Mouse (Mus musculus) limb, embryonic 15.5 days (tissue): Measurements from ENCODE around the gene Itgal. TPM values are rescaled to one million over a fixed set of nuclear protein-coding genes. Genes with fewer than 3 reads are reported as not detected.
A peak's percentile ranks its signal among the peaks of the same experiment; 100 is the strongest.
"Not testable (repeated sequence)": the region's sequence is repeated elsewhere in the genome, so short reads cannot be mapped to it uniquely, and the experiment has no call there.

ENCODE experiments used
- ATAC-seq: fragments of 200-750 bp; cut with Nextera tagmentation; 2 replicates; pipeline ENCODE4 v1.8.0; 2017; ENCODE audit warnings: low read depth, moderate TSS enrichment; ENCODE audit not compliant: insufficient number of reproducible peaks, low FRiP score, low TSS enrichment
- H3K27ac ChIP-seq: fragments of 300-500 bp; sonication (generic); 2 replicates; pipeline ENCODE4 v1.5.1; 2015; ENCODE audit warnings: moderate library complexity, mild to moderate bottlenecking, inconsistent platforms
- H3K27me3 ChIP-seq: fragments of 300-500 bp; sonication (generic); 2 replicates; pipeline ENCODE4 v1.6.1; 2015; ENCODE audit warnings: inconsistent platforms
- H3K36me3 ChIP-seq: fragments of 300-500 bp; sonication (generic); 2 replicates; pipeline ENCODE4 v1.6.1; 2015; ENCODE audit warnings: inconsistent platforms
- H3K4me1 ChIP-seq: fragments of 300-500 bp; sonication (generic); 2 replicates; pipeline ENCODE4 v1.6.1; 2015; ENCODE audit warnings: inconsistent platforms
- H3K4me2 ChIP-seq: fragments of 300-500 bp; sonication (generic); 2 replicates; pipeline ENCODE4 v1.6.1; 2015; ENCODE audit warnings: mild to moderate bottlenecking, inconsistent platforms
- H3K4me3 ChIP-seq: fragments of 300-500 bp; sonication (generic); 2 replicates; pipeline ENCODE4 v1.5.1; 2015; ENCODE audit warnings: mild to moderate bottlenecking, inconsistent platforms
- H3K9ac ChIP-seq: fragments of 300-500 bp; sonication (generic); 2 replicates; pipeline ENCODE4 v1.6.1; 2015; ENCODE audit warnings: inconsistent platforms
- H3K9me3 ChIP-seq: fragments of 300-500 bp; sonication (generic); 2 replicates; pipeline ENCODE4 v1.6.1; 2016; ENCODE audit warnings: inconsistent platforms
- WGBS: fragments of 180-500 bp; shearing (Covaris S2); methylation state at CpG from one replicate; pipeline ENCODE4 v1.1.7; 2015; 5-methylcytosine and 5-hydroxymethylcytosine counted together
- polyA plus RNA-seq: library from polyadenylated mRNA; unstranded; fragments of >200 nt; fragmentation: Nextera tagmentation; extraction: Ambion mirVana; gene quantifications from 2 replicates; pipeline ENCODE4 v1.2.1, GENCODE M21; 2015

Gene Itgal
- polyA plus RNA-seq = 1.2 and 1.3 TPM in 2 replicates

DNA sequence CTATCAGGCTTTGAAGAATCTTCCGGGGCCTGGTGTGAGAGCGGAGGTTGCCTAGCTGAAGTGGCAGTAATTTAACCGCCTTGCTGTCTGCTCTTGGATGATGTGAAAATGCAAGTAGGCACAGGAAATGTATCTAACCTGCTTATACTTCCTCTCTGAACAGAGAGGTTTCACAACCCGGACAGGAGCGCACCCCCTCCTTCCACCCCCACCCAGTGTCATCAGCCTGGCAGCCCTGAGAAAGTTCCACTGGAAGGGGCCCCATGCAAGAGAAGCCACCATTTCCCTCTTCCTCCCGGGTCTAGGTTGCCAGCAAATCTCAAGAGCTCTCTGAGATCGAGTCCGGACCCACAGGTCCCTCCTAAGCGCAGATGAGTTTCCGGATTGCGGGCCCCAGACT is at the start of gene Itgal:
Gene Itgal (plus strand): TSS at position 163 of the 400 bp plus-strand sequence.
- WGBS = 79% methylated on average over 11 of the region's 11 CpGs
- no peaks in the 10 kb centered on the region for H3K36me3 ChIP-seq
- H3K27ac ChIP-seq = no peak within 1 kb of the TSS
- no peaks in the 10 kb centered on the region for H3K4me1 ChIP-seq
- ATAC-seq = no peak
- H3K27me3 ChIP-seq = no peaks in the 10 kb centered on the region
- no peak within 1 kb of the TSS for H3K9ac ChIP-seq
- H3K4me3 ChIP-seq = no peak within 1 kb of the TSS
- no peak within 1 kb of the TSS for H3K4me2 ChIP-seq
- no peaks in the 10 kb centered on the region for H3K9me3 ChIP-seq

- H3K27me3 ChIP-seq, H3K4me3 ChIP-seq, H3K27ac ChIP-seq, H3K9ac ChIP-seq, H3K4me2 ChIP-seq, H3K9me3 ChIP-seq, ATAC-seq: not testable (repeated sequence)
- Histone ChIP-seq H3K4me1 (peaks cover 24% of the 10 kb centered on the region), H3K36me3 (peaks cover 45% of the 10 kb centered on the region)
- 90% methylated on average over 8 of the region's 8 CpGs for WGBS
These were observed 45.5 kb upstream of the Itgal start for GRCm38 (mm10) chr7:127250511-127250910.

GRCm38 (mm10) chr7:127252414-127252813 is 43.6 kb upstream of the Itgal start:
- WGBS = 91% methylated on average over 2 of the region's 2 CpGs
- H3K27me3 ChIP-seq = no peaks in the 10 kb centered on the region
- no peak overlapping the region for H3K27ac ChIP-seq
- no peaks in the 10 kb centered on the region for H3K9me3 ChIP-seq
- peaks cover 12% of the 10 kb centered on the region for H3K4me1 ChIP-seq
- no peak overlapping the region for H3K4me2 ChIP-seq
- H3K9ac ChIP-seq = no peak overlapping the region
- ATAC-seq = no peak
- peaks cover 45% of the 10 kb centered on the region for H3K36me3 ChIP-seq
- H3K4me3 ChIP-seq = no peak overlapping the region

- ATAC-seq = no peak
- peak overlapping the region; percentile 67; the same call in 1 of the 2 replicates for H3K9ac ChIP-seq
- peak overlapping the region; percentile 95 for H3K4me2 ChIP-seq
- peaks cover 38% of the 10 kb centered on the region for H3K36me3 ChIP-seq
- H3K27me3 ChIP-seq = no peaks in the 10 kb centered on the region
- no peaks in the 10 kb centered on the region for H3K9me3 ChIP-seq
- H3K27ac ChIP-seq = peak overlapping the region; percentile 91
- WGBS = 66% methylated on average over 6 of the region's 6 CpGs
- H3K4me1 ChIP-seq = peaks cover 12% of the 10 kb centered on the region
- peak overlapping the region; percentile 60 for H3K4me3 ChIP-seq
These were observed 42.7 kb upstream of the Itgal start for GRCm38 (mm10) chr7:127253341-127253740.

DNA sequence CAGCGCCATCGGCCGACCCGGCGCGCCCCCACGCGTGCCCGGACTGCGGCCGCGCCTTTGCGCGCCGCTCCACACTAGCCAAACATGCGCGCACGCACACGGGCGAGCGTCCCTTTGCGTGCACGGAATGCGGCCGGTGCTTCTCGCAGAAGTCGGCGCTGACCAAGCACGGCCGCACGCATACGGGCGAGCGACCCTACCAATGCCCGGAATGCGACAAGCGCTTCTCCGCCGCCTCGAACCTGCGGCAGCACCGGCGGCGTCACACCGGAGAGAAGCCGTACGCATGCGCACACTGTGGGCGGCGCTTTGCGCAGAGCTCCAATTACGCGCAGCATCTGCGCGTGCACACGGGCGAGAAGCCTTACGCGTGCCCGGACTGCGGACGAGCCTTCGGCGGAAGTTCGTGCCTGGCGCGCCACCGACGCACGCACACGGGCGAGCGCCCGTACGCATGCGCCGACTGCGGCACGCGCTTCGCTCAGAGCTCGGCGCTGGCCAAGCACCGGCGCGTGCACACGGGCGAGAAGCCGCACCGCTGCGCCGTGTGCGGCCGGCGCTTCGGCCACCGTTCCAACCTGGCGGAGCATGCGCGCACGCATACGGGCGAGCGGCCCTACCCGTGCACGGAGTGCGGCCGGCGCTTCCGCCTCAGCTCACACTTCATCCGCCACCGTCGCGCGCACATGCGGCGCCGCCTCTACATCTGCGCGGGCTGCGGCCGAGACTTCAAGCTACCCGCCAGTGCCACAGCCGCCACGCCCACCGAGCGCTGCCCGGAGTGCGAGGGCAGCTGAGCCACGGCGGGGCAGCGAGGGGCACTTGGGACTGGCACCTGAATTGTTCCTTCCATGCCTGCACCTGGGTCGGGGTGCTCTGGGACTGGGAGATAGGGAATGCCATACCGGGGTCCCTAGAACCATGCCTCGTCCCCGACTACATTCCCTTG is 42.0 kb upstream of the Itgal start:
- ATAC-seq = peak; percentile 90
- H3K4me3 ChIP-seq = peak overlapping the region; percentile 60
- H3K27ac ChIP-seq = peak overlapping the region; percentile 91
- H3K4me2 ChIP-seq = peak overlapping the region; percentile 95
- WGBS = under 1% methylated on average over 135 of the region's 136 CpGs
- H3K27me3 ChIP-seq = no peaks in the 10 kb centered on the region
- H3K4me1 ChIP-seq = peaks cover 14% of the 10 kb centered on the region
- peaks cover 33% of the 10 kb centered on the region for H3K36me3 ChIP-seq
- H3K9ac ChIP-seq = peak overlapping the region; percentile 67
- H3K9me3 ChIP-seq = no peaks in the 10 kb centered on the region

DNA sequence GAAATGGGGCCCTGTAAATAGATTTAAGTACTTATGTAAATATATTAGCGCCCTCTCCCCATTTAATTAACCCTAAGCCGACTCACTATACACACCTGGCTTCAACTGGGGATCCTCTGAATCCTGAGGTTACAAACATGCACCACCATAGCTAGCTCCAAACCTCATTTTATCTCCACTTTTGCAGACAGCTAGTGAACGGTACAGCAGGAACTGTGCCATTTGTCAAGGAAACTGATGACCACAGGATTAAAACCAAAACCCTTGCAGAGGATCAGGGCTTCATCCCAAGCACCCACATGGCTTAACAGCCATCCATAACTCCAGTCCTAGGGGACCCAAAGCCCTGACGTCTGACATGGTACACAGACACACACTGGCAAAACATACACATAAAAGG is 41.1 kb upstream of the Itgal start:
- H3K27me3 ChIP-seq = no peaks in the 10 kb centered on the region
- peaks cover 24% of the 10 kb centered on the region for H3K36me3 ChIP-seq
- peaks cover 22% of the 10 kb centered on the region for H3K4me1 ChIP-seq
- no peaks in the 10 kb centered on the region for H3K9me3 ChIP-seq
- H3K9ac ChIP-seq = no peak overlapping the region
- H3K27ac ChIP-seq = peak overlapping the region; percentile 91
- peak overlapping the region; percentile 60 for H3K4me3 ChIP-seq
- 20% methylated on average over 4 of the region's 4 CpGs for WGBS
- ATAC-seq = no peak
- peak overlapping the region; percentile 95 for H3K4me2 ChIP-seq

DNA sequence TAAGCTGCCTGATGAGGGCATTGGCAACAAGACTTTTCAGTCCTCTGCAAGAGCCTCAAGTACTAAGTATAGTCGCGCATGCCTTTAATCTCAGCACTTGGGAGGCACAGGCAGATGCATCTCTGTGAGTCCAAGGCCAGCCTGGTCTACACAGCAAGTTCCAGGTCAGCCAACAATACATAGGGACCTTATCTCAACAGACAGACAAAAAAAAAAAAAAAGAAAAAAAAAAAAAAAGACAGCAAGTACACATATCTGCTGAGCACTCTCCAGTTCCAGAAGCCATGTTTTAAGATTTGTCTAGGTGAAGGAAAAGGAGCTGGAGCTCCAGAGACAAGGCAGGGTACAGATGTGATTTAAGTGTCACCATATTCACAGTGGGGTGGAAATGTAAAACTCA is 40.1 kb upstream of the Itgal start:
- H3K9ac ChIP-seq = no peak overlapping the region
- no peak overlapping the region for H3K4me3 ChIP-seq
- ATAC-seq = no peak
- H3K27ac ChIP-seq = no peak overlapping the region
- H3K27me3 ChIP-seq = no peaks in the 10 kb centered on the region
- peaks cover 19% of the 10 kb centered on the region for H3K36me3 ChIP-seq
- H3K4me2 ChIP-seq = no peak overlapping the region
- H3K4me1 ChIP-seq = peaks cover 24% of the 10 kb centered on the region
- WGBS = 90% methylated on average over 2 of the region's 2 CpGs
- H3K9me3 ChIP-seq = no peaks in the 10 kb centered on the region

GRCm38 (mm10) chr7:127256518-127256917 is 39.5 kb upstream of the Itgal start:
- Histone ChIP-seq H3K36me3 (peaks cover 16% of the 10 kb centered on the region), H3K4me1 (peaks cover 29% of the 10 kb centered on the region), H3K9ac (no peak overlapping the region), H3K27ac (no peak overlapping the region), H3K4me2 (no peak overlapping the region), H3K9me3 (no peaks in the 10 kb centered on the region), H3K4me3 (no peak overlapping the region), H3K27me3 (no peaks in the 10 kb centered on the region)
- WGBS = 90% methylated on average over 5 of the region's 5 CpGs
- ATAC-seq = no peak

- Histone ChIP-seq H3K9me3 (no peaks in the 10 kb centered on the region), H3K27ac (no peak overlapping the region), H3K9ac (no peak overlapping the region), H3K4me2 (peak overlapping the region; percentile 73), H3K4me3 (peak overlapping the region; percentile 60), H3K4me1 (peaks cover 25% of the 10 kb centered on the region), H3K27me3 (no peaks in the 10 kb centered on the region), H3K36me3 (peaks cover 14% of the 10 kb centered on the region)
- WGBS = 65% methylated on average over 8 of the region's 8 CpGs
- ATAC-seq = no peak
These were observed 36.7 kb upstream of the Itgal start for GRCm38 (mm10) chr7:127259186-127259905.

DNA sequence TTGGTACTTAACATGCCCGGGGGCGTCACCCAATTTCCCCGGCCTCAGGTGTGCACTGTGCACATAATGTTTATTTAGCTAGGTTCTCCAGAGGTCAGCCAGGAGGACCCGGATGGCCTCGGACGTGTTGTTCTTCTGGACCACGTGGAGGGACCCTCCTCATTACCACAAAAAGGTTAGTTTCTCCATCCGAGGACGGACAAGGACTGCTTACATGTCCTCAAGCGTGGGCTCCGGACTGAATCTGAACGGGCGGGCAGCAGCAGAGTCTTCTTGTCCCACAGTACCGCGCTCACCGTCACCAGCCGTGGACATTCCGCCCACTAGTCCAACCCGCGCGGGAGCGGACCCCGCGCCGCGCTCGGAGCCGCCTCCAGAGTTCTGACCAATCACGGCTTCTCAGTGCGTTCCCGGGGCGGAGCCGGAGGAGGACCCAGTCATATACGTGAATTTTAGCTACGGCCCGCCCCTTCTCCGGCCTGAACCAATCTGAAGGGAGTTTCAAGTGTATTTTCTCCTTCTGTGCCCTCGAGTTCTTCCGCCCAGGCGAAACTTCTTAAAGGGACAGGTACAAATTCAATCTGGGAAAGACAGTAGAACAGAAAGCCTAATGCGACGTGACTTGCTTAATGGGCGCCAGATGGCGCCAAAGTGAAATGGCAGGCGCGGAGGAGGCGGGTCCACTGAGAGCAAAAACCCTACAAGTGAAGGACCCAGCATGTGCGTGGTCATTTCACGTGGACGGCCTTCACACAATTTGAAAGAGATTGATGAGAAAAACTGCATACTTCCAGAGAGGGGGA is 35.5 kb upstream of the Itgal start, which contains the start of gene Dctpp1:
Gene Dctpp1 (minus strand): TSS at position 401 of the 803 bp plus-strand sequence.
- H3K9me3 ChIP-seq = no peaks in the 10 kb centered on the region
- H3K36me3 ChIP-seq = peaks cover 14% of the 10 kb centered on the region
- H3K4me3 ChIP-seq = peak within 1 kb of the TSS; percentile 60
- peak within 1 kb of the TSS; percentile 73 for H3K4me2 ChIP-seq
- WGBS = under 1% methylated on average over 50 of the region's 50 CpGs
- peak within 1 kb of the TSS; percentile 8; the same call in 1 of the 2 replicates for H3K27ac ChIP-seq
- peak; percentile 98 for ATAC-seq
- no peaks in the 10 kb centered on the region for H3K27me3 ChIP-seq
- peak within 1 kb of the TSS; percentile 71 for H3K9ac ChIP-seq
- peaks cover 17% of the 10 kb centered on the region for H3K4me1 ChIP-seq

GRCm38 (mm10) chr7:127262218-127262961 is 33.7 kb upstream of the Itgal start:
- H3K27ac ChIP-seq = no peak overlapping the region
- H3K4me2 ChIP-seq = no peak overlapping the region
- peaks cover 17% of the 10 kb centered on the region for H3K4me1 ChIP-seq
- WGBS = 78% methylated on average over 10 of the region's 10 CpGs
- no peak for ATAC-seq
- no peak overlapping the region for H3K4me3 ChIP-seq
- H3K9me3 ChIP-seq = no peaks in the 10 kb centered on the region
- no peak overlapping the region for H3K9ac ChIP-seq
- H3K27me3 ChIP-seq = no peaks in the 10 kb centered on the region
- H3K36me3 ChIP-seq = peaks cover 1% of the 10 kb centered on the region; the same call in 1 of the 2 replicates
